Mouse (Mus musculus) embryonic facial prominence, embryonic 15.5 days (tissue): ENCODE measurements around the gene 1700011M02Rik. TPM values are rescaled to one million over a fixed set of nuclear protein-coding genes. Genes with fewer than 3 reads are reported as not detected.
A peak's percentile ranks its signal among the peaks of the same experiment; 100 is the strongest.
"Not testable (repeated sequence)": the region's sequence is repeated elsewhere in the genome, so short reads cannot be mapped to it uniquely, and the experiment has no call there.

Experiments
- ATAC-seq: fragments of 200-750 bp; cut with Nextera tagmentation; 2 replicates; pipeline ENCODE4 v1.8.0; 2017; ENCODE audit warnings: low read depth, moderate TSS enrichment; ENCODE audit not compliant: insufficient number of reproducible peaks, low FRiP score, low TSS enrichment
- H3K27ac ChIP-seq: fragments of 300-500 bp; sonication (generic); replicated peaks from 2 replicates; pipeline ENCODE4 v1.5.1; 2015; ENCODE audit warnings: mild to moderate bottlenecking, inconsistent platforms
- H3K27me3 ChIP-seq: fragments of 300-500 bp; sonication (generic); 2 replicates; pipeline ENCODE4 v1.6.1; 2015; ENCODE audit warnings: inconsistent platforms
- H3K36me3 ChIP-seq: fragments of 300-500 bp; sonication (generic); 2 replicates; pipeline ENCODE4 v1.6.1; 2015; ENCODE audit warnings: mild to moderate bottlenecking, inconsistent platforms
- H3K4me1 ChIP-seq: fragments of 300-500 bp; sonication (generic); 2 replicates; pipeline ENCODE4 v1.6.1; 2015; ENCODE audit warnings: inconsistent platforms
- H3K4me2 ChIP-seq: fragments of 300-500 bp; sonication (generic); replicated peaks from 2 replicates; pipeline ENCODE4 v1.6.1; 2015; ENCODE audit warnings: mild to moderate bottlenecking, inconsistent platforms
- H3K4me3 ChIP-seq: fragments of 300-500 bp; sonication (generic); replicated peaks from 2 replicates; pipeline ENCODE4 v1.5.1; 2015; ENCODE audit warnings: mild to moderate bottlenecking, inconsistent platforms
- H3K9ac ChIP-seq: fragments of 300-500 bp; sonication (generic); 2 replicates; pipeline ENCODE4 v1.6.1; 2015; ENCODE audit warnings: inconsistent platforms
- H3K9me3 ChIP-seq: fragments of 300-500 bp; sonication (generic); replicated peaks from 2 replicates; pipeline ENCODE4 v1.6.1; 2016; ENCODE audit warnings: inconsistent platforms
- WGBS: fragments of 180-500 bp; shearing (Covaris S2); methylation state at CpG from one replicate; pipeline ENCODE4 v1.1.7; 2015; 5-methylcytosine and 5-hydroxymethylcytosine counted together
- polyA plus RNA-seq: library from polyadenylated mRNA; unstranded; fragments of >200 nt; fragmentation: Nextera tagmentation; extraction: Ambion mirVana; gene quantifications from 2 replicates; pipeline ENCODE4 v1.2.1, GENCODE M21; 2015

1700011M02Rik gene
- polyA plus RNA-seq: not detected in 2 replicates

DNA sequence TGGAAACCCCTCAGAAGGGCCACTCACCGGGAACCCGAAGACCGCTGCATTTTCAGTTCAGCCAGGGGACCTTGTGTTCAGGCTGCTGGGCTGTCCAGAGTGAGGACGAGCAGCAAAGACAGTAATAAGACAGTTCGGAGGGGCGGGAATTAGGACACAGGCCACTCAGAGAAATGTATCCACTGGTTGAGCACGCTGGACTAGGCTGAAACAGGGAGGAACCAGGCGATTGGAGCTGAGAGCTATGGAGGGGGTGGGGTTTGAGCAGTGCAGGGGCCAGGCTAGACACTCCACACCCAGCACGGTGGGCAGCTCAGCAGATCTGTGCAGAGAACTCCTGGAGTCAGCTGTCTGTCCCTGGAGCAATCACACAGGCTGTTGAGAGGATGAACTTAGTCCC, at the start of gene 1700011M02Rik, which contains the start of gene Dmrtc1a:
Gene 1700011M02Rik (plus strand): TSS at position 319 of the 400 bp plus-strand sequence.
Gene Dmrtc1a (minus strand): TSS at position 101 of the 400 bp plus-strand sequence.
- H3K27me3 ChIP-seq: peaks cover 10% of the 10 kb centered on the region; the same call in 1 of the 2 replicates
- ATAC-seq, H3K36me3 ChIP-seq, H3K9me3 ChIP-seq, H3K4me1 ChIP-seq, H3K9ac ChIP-seq, H3K27ac ChIP-seq, H3K4me2 ChIP-seq, H3K4me3 ChIP-seq: not testable (repeated sequence)
- 79% methylated on average over 9 of the region's 9 CpGs for WGBS

DNA sequence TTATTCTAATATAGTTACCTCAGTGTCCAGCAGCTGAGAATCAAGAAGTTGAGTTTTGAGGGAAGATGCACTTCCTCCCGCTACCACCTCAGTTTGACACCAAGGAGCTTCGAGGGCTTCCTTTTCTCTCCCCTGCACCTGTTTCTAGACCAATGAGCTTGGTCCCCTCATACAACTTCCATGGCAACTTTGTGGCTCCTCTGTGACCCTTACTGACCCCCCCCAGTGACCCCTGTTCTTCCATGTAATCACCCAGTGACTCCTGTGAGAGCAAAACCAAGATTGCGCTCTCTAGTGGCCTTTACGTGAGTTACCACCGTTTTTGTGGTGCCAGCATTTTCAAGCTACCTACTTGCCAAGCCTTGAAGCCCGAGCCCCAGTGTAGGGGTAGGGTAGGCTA, 40.8 kb upstream of the 1700011M02Rik start, which contains the start of gene 1700031F05Rik:
Gene 1700031F05Rik (minus strand): TSS at position 101 of the 400 bp plus-strand sequence.
- Histone ChIP-seq H3K4me3 (no peak within 1 kb of the TSS), H3K9ac (no peak within 1 kb of the TSS), H3K4me2 (no peak within 1 kb of the TSS), H3K27ac (no peak within 1 kb of the TSS), H3K27me3 (no peaks in the 10 kb centered on the region), H3K36me3 (no peaks in the 10 kb centered on the region), H3K9me3 (no peaks in the 10 kb centered on the region), H3K4me1 (no peaks in the 10 kb centered on the region)
- no peak for ATAC-seq
- 87% methylated on average over 6 of the region's 6 CpGs for WGBS

DNA sequence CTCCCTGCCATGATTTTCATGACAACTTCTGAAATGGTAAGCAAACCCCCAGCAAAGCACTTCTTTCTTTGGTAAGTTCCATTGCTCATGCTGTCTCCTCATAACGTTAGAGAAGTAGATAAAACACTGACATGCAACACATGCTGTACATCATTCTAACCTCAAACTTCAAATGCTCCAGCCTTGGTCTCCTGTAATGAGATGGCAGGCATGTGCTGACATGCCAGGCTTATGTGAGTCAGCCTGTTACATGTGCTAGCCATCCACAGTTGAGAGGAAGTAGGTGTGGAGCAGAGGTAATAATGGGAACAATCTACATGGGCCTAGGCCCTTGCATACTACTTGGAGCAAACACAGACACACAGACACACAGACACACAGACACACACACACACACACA, 6.1 kb downstream of the 1700011M02Rik start:
- H3K27me3 ChIP-seq, ATAC-seq, H3K4me3 ChIP-seq, H3K27ac ChIP-seq, H3K9ac ChIP-seq, H3K9me3 ChIP-seq, H3K4me2 ChIP-seq, H3K36me3 ChIP-seq, H3K4me1 ChIP-seq: not testable (repeated sequence)
- 57% methylated on average over 1 of the region's 1 CpGs for WGBS

DNA sequence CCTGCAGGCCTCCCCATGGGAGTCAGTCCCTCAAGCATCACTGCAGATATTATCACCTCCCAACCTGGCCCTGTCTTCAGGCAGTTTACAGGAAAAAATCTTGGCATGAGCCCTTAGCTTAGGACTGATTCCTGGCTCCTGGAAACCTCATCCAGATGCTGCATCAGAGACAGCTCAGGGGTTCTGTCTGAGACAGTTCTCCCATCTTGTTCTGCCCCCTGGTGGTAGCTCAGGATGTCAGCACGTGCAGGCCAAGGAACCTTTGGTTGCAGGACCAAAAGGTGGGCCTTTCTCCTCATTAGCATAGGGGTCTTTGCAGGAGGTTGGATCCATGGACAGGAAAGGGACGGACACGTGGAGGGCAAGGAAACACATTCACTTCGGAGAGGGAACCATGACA, 18.0 kb downstream of the 1700011M02Rik start:
- H3K4me1 ChIP-seq, H3K27me3 ChIP-seq, H3K4me3 ChIP-seq, H3K36me3 ChIP-seq, H3K4me2 ChIP-seq, H3K27ac ChIP-seq, ATAC-seq, H3K9me3 ChIP-seq, H3K9ac ChIP-seq: not testable (repeated sequence)
- WGBS: 6% methylated on average over 4 of the region's 4 CpGs

DNA sequence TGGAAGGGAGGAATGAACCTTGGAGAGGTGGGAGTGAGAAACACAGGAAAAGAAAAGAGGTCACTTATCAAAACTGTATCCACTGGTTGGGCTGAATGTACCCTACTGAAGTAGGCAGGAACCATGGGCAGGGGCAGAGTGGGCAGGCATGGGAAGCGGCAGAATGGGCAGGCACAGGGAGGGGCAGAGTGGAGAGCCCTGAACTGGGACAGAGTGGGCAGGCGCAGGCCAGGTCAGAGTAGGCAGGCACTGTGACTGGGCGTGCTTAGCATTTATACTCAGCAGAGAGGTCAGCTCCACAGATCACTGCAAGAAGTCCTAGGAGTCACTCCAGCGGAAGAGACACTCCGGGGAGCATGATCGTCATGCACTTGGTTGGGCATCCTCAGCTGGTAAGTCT, 19.4 kb downstream of the 1700011M02Rik start, which contains the start of gene 1700018G05Rik:
Gene 1700018G05Rik (plus strand): TSS at position 301 of the 400 bp plus-strand sequence.
- H3K4me1 ChIP-seq, H3K27me3 ChIP-seq, H3K4me3 ChIP-seq, ATAC-seq, H3K4me2 ChIP-seq, H3K36me3 ChIP-seq, H3K9ac ChIP-seq, H3K27ac ChIP-seq, H3K9me3 ChIP-seq: not testable (repeated sequence)
- 88% methylated on average over 6 of the region's 6 CpGs for WGBS

DNA sequence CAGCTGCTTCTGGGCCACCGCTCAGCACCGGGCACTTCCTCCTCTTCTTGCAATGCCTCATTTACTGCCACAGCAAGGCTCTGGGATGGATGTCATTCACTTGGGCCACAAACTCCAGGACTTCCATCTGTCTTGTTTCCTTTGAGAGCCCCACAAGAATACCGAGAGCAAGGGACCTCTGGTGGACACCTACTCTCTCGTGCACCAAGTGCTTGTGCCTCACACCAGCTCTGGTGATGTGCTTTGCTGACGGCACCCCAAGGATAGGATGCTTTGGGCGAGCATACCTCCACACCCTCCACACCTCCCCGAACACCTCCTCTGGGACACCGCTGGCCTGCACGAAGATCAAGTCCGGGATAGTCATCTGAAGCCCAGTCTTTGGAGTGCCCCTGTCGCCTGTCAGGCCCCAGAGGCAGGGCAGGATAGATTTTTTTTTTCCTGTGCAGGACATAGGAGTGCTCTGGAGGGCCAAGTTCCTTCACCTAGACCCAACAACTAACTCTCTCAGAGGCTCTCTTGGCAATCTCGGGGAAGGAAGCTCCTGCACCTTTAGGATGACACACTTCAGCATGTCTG, 24.4 kb downstream of the 1700011M02Rik start:
- 47% methylated on average over 12 of the region's 12 CpGs for WGBS
- no peak for ATAC-seq
- Histone ChIP-seq H3K4me3 (peak overlapping the region; percentile 54), H3K4me2 (peak overlapping the region; percentile 66), H3K9ac (0 out of 2 replicates have a peak overlapping the region, but pooled peaks have one; percentile 33), H3K27ac (no peak overlapping the region), H3K36me3 (no peaks in the 10 kb centered on the region), H3K9me3 (no peaks in the 10 kb centered on the region), H3K27me3 (peaks cover 17% of the 10 kb centered on the region), H3K4me1 (no peaks in the 10 kb centered on the region)

DNA sequence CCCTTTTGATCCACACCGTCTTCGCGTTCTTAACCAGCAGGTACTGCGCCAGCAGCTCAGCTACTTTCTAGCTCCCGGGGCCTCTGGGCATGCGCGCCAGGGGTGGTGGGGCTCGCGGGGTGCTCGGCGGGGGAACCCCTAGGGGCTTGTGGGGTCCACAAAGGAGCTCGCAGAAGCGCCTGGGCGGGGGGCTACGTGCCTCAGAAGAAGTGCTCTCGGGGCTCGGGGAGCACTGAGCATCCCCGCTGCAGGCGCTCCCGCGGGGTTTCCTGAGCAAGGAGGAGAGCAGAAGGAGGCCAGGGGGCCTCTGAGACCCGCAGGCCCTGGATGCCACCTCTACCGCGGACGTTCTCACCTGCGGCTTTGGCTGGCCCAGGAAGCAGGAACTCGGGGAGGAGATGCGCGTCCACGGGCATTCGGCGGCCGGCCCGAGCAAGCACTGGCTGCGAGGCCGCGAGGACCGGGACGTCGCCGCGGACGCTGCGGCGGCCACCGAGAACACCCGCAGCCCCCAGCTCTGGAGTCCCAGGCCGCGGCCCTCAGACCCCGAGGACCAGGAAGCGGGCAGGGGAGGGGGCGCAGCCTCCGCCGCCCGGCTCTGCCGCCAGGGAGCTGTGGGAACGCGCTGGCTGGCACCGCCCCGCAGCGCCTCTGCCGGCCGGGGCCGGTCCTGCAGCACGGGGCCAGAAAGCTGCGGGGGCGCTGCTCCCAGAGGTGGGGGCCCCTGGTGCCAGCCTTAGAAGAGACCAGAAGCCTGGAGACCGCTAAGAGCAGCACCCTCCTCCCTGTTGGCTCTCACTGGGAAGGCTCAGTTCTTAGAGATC, 25.1 kb downstream of the 1700011M02Rik start:
- 14% methylated on average over 55 of the region's 68 CpGs for WGBS
- Histone ChIP-seq H3K27ac (no peak overlapping the region), H3K27me3 (peaks cover 20% of the 10 kb centered on the region), H3K9ac (peak overlapping the region; percentile 33), H3K4me1 (no peaks in the 10 kb centered on the region), H3K4me3 (peak overlapping the region; percentile 54), H3K4me2 (peak overlapping the region; percentile 66), H3K36me3 (no peaks in the 10 kb centered on the region), H3K9me3 (no peaks in the 10 kb centered on the region)
- ATAC-seq: peak; percentile 19; the same call in 1 of the 2 replicates

DNA sequence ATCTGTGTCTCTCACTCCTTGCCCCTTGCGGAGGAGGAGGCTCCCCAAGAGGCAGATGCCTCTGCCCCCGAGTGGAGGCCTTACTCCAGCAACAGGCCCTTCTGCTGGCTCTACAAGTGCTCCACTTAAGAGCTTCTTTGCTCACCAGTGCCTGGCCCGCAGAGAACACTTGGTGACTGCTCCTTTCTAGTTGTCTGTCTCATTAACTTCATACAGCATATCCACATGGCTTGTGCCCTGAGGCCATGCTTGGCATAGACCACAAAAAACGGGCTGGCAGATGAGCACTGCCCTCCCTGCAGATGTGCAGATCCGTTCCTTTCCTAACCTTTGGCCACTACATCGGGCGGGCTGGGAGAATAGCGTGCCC, 25.7 kb downstream of the 1700011M02Rik start:
- Histone ChIP-seq H3K9me3 (no peaks in the 10 kb centered on the region), H3K9ac (no peak overlapping the region), H3K4me2 (peak overlapping the region; percentile 66), H3K4me1 (no peaks in the 10 kb centered on the region), H3K4me3 (peak overlapping the region; percentile 54), H3K36me3 (no peaks in the 10 kb centered on the region), H3K27me3 (peaks cover 20% of the 10 kb centered on the region), H3K27ac (no peak overlapping the region)
- 42% methylated on average over 7 of the region's 8 CpGs for whole genome bisulfite sequencing
- ATAC-seq: no peak

DNA sequence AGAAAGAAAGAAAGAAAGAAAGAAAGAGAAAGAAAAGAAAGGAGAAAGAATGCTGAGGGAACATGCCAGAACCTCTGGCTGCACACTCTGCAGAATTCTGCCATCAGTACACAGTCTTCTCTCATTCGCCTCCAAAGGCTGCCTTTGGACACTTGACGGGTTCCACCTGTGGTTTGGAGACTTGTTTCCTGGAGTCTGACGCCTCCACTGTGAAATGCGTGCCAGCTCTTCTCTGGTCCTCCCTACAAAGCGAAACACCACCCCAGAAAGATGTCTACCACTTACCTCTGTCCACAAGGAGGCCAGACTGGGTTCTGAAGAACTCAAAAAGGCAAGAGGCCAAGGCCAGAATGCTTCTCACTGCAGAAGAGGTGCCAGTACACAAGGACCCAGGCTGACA, 28.0 kb downstream of the 1700011M02Rik start:
- H3K27ac ChIP-seq: no peak overlapping the region
- ATAC-seq: no peak
- 71% methylated on average over 5 of the region's 5 CpGs for WGBS
- no peaks in the 10 kb centered on the region for H3K36me3 ChIP-seq
- no peaks in the 10 kb centered on the region for H3K9me3 ChIP-seq
- H3K4me2 ChIP-seq: no peak overlapping the region
- H3K4me3 ChIP-seq: no peak overlapping the region
- no peak overlapping the region for H3K9ac ChIP-seq
- H3K4me1 ChIP-seq: no peaks in the 10 kb centered on the region
- H3K27me3 ChIP-seq: peaks cover 20% of the 10 kb centered on the region

DNA sequence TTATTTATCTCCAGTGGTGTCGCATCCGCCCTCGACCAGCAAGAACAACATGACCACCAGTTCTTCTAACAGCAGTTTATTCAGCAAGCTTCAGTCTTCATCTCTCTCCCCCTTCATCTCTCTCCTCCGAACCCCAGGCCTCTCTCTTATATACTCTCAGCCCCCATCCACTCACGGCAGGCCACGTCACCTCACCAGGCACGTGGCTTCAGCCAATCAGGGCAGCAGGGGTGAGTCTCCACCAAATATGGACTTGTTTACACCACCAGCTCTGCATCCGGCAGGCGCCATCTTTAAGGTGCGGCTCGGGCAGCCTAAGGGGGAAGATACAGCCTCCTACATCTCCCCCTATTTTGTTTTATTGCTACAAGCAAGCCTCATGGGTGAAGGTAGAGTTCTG, 41.4 kb downstream of the 1700011M02Rik start:
- ATAC-seq, H3K27me3 ChIP-seq, H3K36me3 ChIP-seq, H3K4me1 ChIP-seq, H3K4me3 ChIP-seq, H3K27ac ChIP-seq, H3K9me3 ChIP-seq, H3K9ac ChIP-seq, H3K4me2 ChIP-seq: not testable (repeated sequence)
- 89% methylated on average over 11 of the region's 11 CpGs for WGBS

DNA sequence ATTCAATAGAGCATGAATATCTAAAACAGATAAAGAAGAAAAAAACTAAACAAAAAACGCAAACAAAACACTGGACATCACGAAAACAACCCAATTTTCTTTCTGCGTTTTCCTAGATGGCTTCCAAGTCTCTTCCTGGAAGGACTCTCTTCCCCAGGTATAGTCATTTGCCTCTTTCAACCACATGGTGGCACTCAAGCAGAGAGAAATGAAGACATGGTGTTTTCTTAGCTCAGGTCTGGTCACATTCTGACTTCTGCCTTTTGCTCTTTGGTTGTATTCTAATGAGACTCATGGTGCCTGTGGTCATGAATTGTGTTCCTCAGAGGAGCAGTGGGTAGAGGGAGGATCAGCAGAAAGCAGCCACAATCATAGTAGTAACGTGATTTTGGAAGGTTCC, 50.2 kb downstream of the 1700011M02Rik start:
- Histone ChIP-seq H3K4me1 (no peaks in the 10 kb centered on the region), H3K4me2 (no peak overlapping the region), H3K27me3 (no peaks in the 10 kb centered on the region), H3K36me3 (no peaks in the 10 kb centered on the region), H3K27ac (no peak overlapping the region), H3K9me3 (no peaks in the 10 kb centered on the region), H3K9ac (no peak overlapping the region), H3K4me3 (no peak overlapping the region)
- 37% methylated on average over 4 of the region's 4 CpGs for WGBS
- ATAC-seq: no peak
